Mouse (Mus musculus): ENCODE measurements around the gene Dtymk. TPM values are rescaled to one million over a fixed set of nuclear protein-coding genes. Genes with fewer than 3 reads are reported as not detected.

Gene Dtymk
- polyA plus RNA-seq, 1 experiment from 2014 or later: 134 TPM

DNA sequence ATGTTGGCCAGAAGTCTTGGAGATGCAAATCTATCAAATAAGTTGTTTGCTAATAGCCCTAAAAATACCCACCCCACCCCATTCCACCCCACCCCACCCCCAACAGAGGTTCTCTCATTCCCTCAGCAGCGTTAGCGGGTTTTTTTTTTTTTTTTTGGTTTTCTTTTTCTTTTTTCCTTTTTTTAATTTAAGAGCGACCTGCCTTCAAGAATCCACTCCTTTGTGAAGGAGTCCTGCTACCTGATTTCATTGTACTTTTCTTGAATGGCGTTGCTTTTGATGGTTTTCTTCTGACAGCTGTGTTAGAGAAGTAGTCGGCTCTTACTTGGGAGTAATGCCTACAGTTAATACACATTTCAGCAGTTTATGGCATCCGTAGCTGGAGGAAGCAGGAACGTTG lies 46.1 kb downstream of the Dtymk start:
- peak overlapping the region; percentile 72 for H3K4me2 ChIP-seq (ENCODE audit: low read length)
- no peaks in the 10 kb centered on the region for H3K9me3 ChIP-seq (replicated peaks; ENCODE audit: control insufficient read depth, low read length, poor library complexity, severe bottlenecking)
- no peaks in the 10 kb centered on the region for H3K36me3 ChIP-seq (ENCODE audit: control insufficient read depth, insufficient read depth, low read length)
- peaks cover 34% of the 10 kb centered on the region for H3K4me1 ChIP-seq (ENCODE audit: control insufficient read depth, insufficient read depth, low read length)
- H3K9ac ChIP-seq (ENCODE audit: low read depth, low read length): peak overlapping the region; percentile 92
- H3K27me3 ChIP-seq (ENCODE audit: control insufficient read depth, insufficient read depth, low read depth, low read length): no peaks in the 10 kb centered on the region
- ATAC-seq: no peak
- WGBS: 27% methylated on average over 7 of the region's 7 CpGs
- peak overlapping the region; percentile 82; the same call in 1 of the 2 replicates for H3K27ac ChIP-seq (ENCODE audit: low read length)
- H3K4me3 ChIP-seq (ENCODE audit: low read depth, low read length): peak overlapping the region; percentile 84

DNA sequence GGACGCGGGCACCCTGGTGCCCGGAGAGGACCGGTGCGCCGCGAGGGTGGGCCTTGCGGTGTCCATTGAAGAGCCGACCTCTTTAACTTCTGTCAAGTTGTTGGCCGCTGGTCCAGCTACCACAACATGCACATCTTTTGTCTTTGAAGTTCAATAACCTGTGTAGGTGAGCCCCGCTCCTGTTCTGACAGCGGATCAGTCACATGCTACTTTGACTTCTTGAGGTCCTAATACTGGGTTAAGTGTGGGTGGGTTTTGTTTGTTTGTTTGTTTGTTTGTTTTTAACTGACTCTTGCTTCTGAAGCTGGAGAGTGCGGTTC lies 46.5 kb downstream of the Dtymk start:
- Histone ChIP-seq H3K36me3 (ENCODE audit: control insufficient read depth, insufficient read depth, low read length) (peaks cover 3% of the 10 kb centered on the region), H3K4me3 (ENCODE audit: low read depth, low read length) (peak overlapping the region; percentile 84), H3K4me2 (ENCODE audit: low read length) (peak overlapping the region; percentile 72), H3K9ac (ENCODE audit: low read depth, low read length) (peak overlapping the region; percentile 92), H3K4me1 (ENCODE audit: control insufficient read depth, insufficient read depth, low read length) (peaks cover 34% of the 10 kb centered on the region), H3K27me3 (ENCODE audit: control insufficient read depth, insufficient read depth, low read depth, low read length) (no peaks in the 10 kb centered on the region), H3K9me3 (replicated peaks; ENCODE audit: control insufficient read depth, low read length, poor library complexity, severe bottlenecking) (no peaks in the 10 kb centered on the region), H3K27ac (ENCODE audit: low read length) (peak overlapping the region; percentile 82)
- ATAC-seq: no peak
- 1% methylated on average over 13 of the region's 13 CpGs for WGBS

DNA sequence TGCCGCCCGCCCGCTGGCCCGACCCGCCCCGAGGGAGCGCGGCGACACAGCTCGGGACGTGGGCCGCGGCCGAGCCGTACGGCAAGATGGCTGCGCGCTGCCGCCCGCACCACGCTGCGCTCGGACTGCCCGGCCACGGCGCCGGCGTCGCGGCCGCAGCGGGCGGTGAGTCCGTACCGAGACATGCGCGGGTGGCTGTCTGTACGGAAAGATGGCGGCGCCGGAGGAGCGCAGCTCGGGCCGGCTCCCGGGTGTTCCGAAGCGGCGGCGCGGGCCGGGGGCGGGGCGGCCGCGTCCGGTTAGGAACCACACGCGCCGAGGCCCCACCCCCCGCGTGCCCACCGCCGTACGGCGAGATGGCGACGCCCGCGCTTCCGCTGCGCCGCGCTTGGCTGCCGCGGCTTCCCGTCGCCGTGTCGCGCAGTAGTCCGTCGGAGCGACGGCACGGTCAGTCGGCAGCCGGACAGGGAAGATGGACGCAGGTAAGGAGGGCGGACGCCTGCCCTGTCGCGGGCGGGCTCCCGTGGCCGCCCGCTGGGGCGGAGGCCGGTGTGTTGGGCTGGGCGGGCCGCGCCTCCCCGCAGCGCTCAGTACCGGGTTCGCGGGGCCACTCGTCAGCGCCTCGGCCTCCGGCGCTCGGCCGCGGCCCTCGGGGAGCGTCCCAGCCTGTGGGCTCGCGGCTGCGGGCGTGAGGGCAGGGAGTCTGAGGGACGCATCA lies 47.0 kb downstream of the Dtymk start, which contains the start of gene Thap4:
Gene Thap4 (minus strand): TSS at position 292 of the 718 bp plus-strand sequence.
- Histone ChIP-seq H3K9me3 (replicated peaks; ENCODE audit: control insufficient read depth, low read length, poor library complexity, severe bottlenecking) (no peaks in the 10 kb centered on the region), H3K4me1 (ENCODE audit: control insufficient read depth, insufficient read depth, low read length) (peaks cover 34% of the 10 kb centered on the region), H3K4me3 (ENCODE audit: low read depth, low read length) (peak within 1 kb of the TSS; percentile 84), H3K27me3 (ENCODE audit: control insufficient read depth, insufficient read depth, low read depth, low read length) (no peaks in the 10 kb centered on the region), H3K36me3 (ENCODE audit: control insufficient read depth, insufficient read depth, low read length) (peaks cover 8% of the 10 kb centered on the region), H3K4me2 (ENCODE audit: low read length) (peak within 1 kb of the TSS; percentile 76), H3K27ac (ENCODE audit: low read length) (peak within 1 kb of the TSS; percentile 82), H3K9ac (ENCODE audit: low read depth, low read length) (peak within 1 kb of the TSS; percentile 92)
- peak; percentile 95 for ATAC-seq
- under 1% methylated on average over 69 of the region's 121 CpGs for WGBS

DNA sequence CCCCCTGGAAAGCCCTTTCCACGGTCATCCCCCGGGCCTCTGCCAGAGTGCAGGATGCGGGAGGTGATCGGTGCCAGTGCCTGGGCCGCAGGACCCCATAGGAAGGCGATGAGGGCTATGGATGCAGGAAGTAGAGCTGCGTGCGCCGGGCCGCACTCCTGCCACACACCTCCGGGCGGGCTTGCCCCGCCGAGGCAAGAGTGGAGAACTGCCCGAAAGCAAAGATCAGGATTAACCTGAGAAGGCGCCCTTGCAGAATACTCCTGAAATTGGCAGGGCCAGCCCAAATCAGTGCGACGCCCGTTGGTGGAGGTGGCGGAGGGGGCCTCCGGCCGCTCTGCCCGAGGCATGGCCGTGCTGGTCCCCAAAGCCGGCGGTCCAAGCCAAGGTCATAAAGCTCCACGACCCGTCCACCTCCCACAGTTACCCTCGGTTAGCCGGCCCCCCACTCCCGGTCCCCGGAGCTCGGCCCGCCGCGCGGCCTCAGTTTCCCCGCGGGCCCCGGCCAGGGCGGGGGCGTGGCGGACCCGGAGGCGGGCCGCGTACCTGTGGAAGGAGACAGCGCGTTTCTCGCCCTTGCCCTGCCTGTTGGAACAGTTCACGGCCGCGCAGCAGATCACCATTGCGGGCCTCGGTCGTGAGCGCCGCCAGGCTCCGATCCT lies 47.7 kb downstream of the Dtymk start:
- H3K27ac ChIP-seq (ENCODE audit: low read length): peak overlapping the region; percentile 82
- WGBS: under 1% methylated on average over 59 of the region's 59 CpGs
- peak overlapping the region; percentile 76 for H3K4me2 ChIP-seq (ENCODE audit: low read length)
- H3K9me3 ChIP-seq (replicated peaks; ENCODE audit: control insufficient read depth, low read length, poor library complexity, severe bottlenecking): no peaks in the 10 kb centered on the region
- H3K4me1 ChIP-seq (ENCODE audit: control insufficient read depth, insufficient read depth, low read length): peaks cover 34% of the 10 kb centered on the region
- H3K27me3 ChIP-seq (ENCODE audit: control insufficient read depth, insufficient read depth, low read depth, low read length): no peaks in the 10 kb centered on the region
- ATAC-seq: peak; percentile 37
- peak overlapping the region; percentile 84 for H3K4me3 ChIP-seq (ENCODE audit: low read depth, low read length)
- H3K36me3 ChIP-seq (ENCODE audit: control insufficient read depth, insufficient read depth, low read length): peaks cover 12% of the 10 kb centered on the region
- peak overlapping the region; percentile 92 for H3K9ac ChIP-seq (ENCODE audit: low read depth, low read length)

DNA sequence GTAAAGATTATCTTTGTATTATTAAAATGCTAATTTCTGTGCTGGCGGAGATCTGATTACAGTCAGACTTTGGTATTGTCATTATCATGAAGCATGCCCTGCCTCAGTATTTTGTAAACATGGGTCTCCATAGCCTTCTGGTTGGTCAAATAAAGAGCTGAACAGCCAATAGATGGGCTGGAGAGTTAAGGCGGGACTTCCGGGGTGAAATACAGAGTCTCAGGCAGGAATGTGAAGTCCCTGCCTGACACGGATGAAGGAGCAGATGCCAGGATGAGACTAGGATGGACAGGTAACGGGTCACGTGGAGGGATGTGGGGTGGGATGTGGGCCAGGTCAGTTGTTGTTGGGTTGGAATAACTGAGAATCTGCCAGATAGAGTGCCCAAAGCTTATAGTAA lies 50.4 kb downstream of the Dtymk start, which contains the start of gene Atg4b:
Gene Atg4b (plus strand): TSS at position 211 of the 400 bp plus-strand sequence.
- Histone ChIP-seq H3K27ac (ENCODE audit: low read length) (no peak within 1 kb of the TSS), H3K4me1 (ENCODE audit: control insufficient read depth, insufficient read depth, low read length) (peaks cover 17% of the 10 kb centered on the region), H3K4me3 (ENCODE audit: low read depth, low read length) (no peak within 1 kb of the TSS), H3K9ac (ENCODE audit: low read depth, low read length) (no peak within 1 kb of the TSS), H3K36me3 (ENCODE audit: control insufficient read depth, insufficient read depth, low read length) (peaks cover 19% of the 10 kb centered on the region), H3K27me3 (ENCODE audit: control insufficient read depth, insufficient read depth, low read depth, low read length) (no peaks in the 10 kb centered on the region), H3K9me3 (replicated peaks; ENCODE audit: control insufficient read depth, low read length, poor library complexity, severe bottlenecking) (no peaks in the 10 kb centered on the region), H3K4me2 (ENCODE audit: low read length) (no peak within 1 kb of the TSS)
- WGBS: 73% methylated on average over 6 of the region's 6 CpGs
- ATAC-seq: no peak

DNA sequence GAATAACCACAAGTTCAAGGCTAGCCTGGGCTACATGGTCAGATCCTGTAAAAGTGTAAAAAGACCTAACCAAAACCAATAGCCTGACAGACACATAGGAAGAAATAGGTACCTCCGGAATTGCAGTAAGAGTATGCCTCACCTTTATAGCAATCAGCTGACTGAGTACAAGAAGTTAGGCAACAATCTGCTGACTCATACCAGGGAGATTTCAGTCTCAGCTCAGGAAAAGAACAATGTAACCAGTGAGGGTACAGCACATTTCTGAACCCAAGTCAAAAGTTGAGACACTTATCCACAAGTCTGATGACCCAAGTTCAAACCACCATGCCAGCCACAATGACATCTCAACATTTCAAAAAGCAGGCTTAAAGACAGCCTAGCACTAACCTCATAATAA lies 53.2 kb downstream of the Dtymk start:
- H3K36me3 ChIP-seq (ENCODE audit: control insufficient read depth, insufficient read depth, low read length): peaks cover 19% of the 10 kb centered on the region
- no peak for ATAC-seq
- 100% methylated on average over 1 of the region's 1 CpGs for WGBS
- no peak overlapping the region for H3K4me3 ChIP-seq (ENCODE audit: low read depth, low read length)
- no peaks in the 10 kb centered on the region for H3K27me3 ChIP-seq (ENCODE audit: control insufficient read depth, insufficient read depth, low read depth, low read length)
- H3K9me3 ChIP-seq (replicated peaks; ENCODE audit: control insufficient read depth, low read length, poor library complexity, severe bottlenecking): no peaks in the 10 kb centered on the region
- H3K27ac ChIP-seq (ENCODE audit: low read length): no peak overlapping the region
- H3K4me1 ChIP-seq (ENCODE audit: control insufficient read depth, insufficient read depth, low read length): peaks cover 6% of the 10 kb centered on the region
- no peak overlapping the region for H3K9ac ChIP-seq (ENCODE audit: low read depth, low read length)
- no peak overlapping the region for H3K4me2 ChIP-seq (ENCODE audit: low read length)

DNA sequence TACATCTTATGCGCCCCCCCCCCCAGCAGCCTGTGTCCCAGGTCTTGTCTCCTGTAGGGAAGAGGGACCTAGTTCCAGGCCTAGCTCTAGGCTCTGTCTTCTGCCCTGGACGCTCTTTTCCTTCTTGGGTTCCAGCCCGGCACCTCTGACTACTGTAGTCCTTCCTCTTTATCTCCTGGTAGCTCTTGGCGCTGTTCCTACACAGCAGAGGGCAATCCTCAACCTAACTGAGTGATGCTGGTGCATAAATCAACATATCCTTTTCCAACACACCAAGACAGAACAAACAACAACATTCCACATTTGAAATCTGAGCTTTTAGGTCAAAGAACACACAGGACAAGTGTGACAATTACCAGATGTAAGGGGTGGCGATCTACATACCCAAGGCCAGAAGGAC lies 55.6 kb downstream of the Dtymk start:
- WGBS: 87% methylated on average over 5 of the region's 5 CpGs
- H3K4me2 ChIP-seq (ENCODE audit: low read length): no peak overlapping the region

DNA sequence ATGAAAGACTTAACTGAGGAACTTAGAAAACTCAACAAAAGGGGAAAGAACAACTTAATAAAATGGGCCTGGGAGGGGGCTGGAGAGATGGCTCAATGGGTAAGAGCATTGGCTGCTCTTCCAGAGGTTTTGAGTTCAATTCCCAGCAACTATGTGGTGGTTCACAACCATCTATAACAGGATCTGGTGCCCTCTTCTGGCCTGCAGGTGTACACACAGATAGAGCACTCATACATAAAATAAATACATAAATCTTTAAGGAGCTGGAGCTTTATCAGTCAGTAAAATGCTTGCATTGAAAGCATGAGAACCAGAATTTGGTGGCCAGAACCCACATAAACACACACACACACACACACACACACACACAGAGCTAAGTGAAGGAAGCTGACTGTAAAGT lies 58.8 kb downstream of the Dtymk start:
- H3K4me2 ChIP-seq (ENCODE audit: low read length): no peak overlapping the region
- H3K4me3 ChIP-seq (ENCODE audit: low read depth, low read length): no peak overlapping the region
- no peak overlapping the region for H3K27ac ChIP-seq (ENCODE audit: low read length)
- H3K9me3 ChIP-seq (replicated peaks; ENCODE audit: control insufficient read depth, low read length, poor library complexity, severe bottlenecking): no peaks in the 10 kb centered on the region
- no peak overlapping the region for H3K9ac ChIP-seq (ENCODE audit: low read depth, low read length)
- no peak for ATAC-seq
- H3K36me3 ChIP-seq (ENCODE audit: control insufficient read depth, insufficient read depth, low read length): no peaks in the 10 kb centered on the region
- H3K27me3 ChIP-seq (ENCODE audit: control insufficient read depth, insufficient read depth, low read depth, low read length): no peaks in the 10 kb centered on the region
- no peaks in the 10 kb centered on the region for H3K4me1 ChIP-seq (ENCODE audit: control insufficient read depth, insufficient read depth, low read length)

More for the DNA sequence above, 55.6 kb downstream of the Dtymk start:
- Histone ChIP-seq H3K27me3 (ENCODE audit: control insufficient read depth, insufficient read depth, low read depth, low read length) (no peaks in the 10 kb centered on the region), H3K9me3 (replicated peaks; ENCODE audit: control insufficient read depth, low read length, poor library complexity, severe bottlenecking) (no peaks in the 10 kb centered on the region), H3K36me3 (ENCODE audit: control insufficient read depth, insufficient read depth, low read length) (peaks cover 19% of the 10 kb centered on the region), H3K4me3 (ENCODE audit: low read depth, low read length) (no peak overlapping the region), H3K4me1 (ENCODE audit: control insufficient read depth, insufficient read depth, low read length) (no peaks in the 10 kb centered on the region), H3K9ac (ENCODE audit: low read depth, low read length) (no peak overlapping the region), H3K27ac (ENCODE audit: low read length) (no peak overlapping the region)
- no peak for ATAC-seq

Measured in midbrain, embryonic 16.5 days (tissue).